ENCODE assay signal across 8 mouse cellular contexts in genomic region chr8:106507761-106508331, GRCm38 (mm10). TPM values are rescaled to one million over a fixed set of nuclear protein-coding genes. Genes with fewer than 3 reads are reported as not detected.
DNase-seq lines count a peak whose midpoint lies in the region; ATAC-seq and TF ChIP-seq lines count a peak whose summit lies in the region.

No protein-coding gene starts in this region.

- no peaks in the 10 kb centered on the region for H3K9me3 ChIP-seq in heart, embryonic 12.5 days (replicated peaks)
- no peaks in the 10 kb centered on the region for H3K9me3 ChIP-seq in limb, embryonic 10.5 days (replicated peaks)
- no peaks in the 10 kb centered on the region for H3K9me3 ChIP-seq in midbrain, embryonic 10.5 days (replicated peaks)
- H3K9me3 ChIP-seq in stomach, embryonic 16.5 days (replicated peaks; ENCODE audit: control insufficient read depth, low read length): no peaks in the 10 kb centered on the region

- H3K36me3 ChIP-seq in heart, embryonic 12.5 days: no peaks in the 10 kb centered on the region
- no peaks in the 10 kb centered on the region for H3K36me3 ChIP-seq in limb, embryonic 10.5 days
- no peaks in the 10 kb centered on the region for H3K36me3 ChIP-seq in midbrain, embryonic 10.5 days
- H3K36me3 ChIP-seq in stomach, embryonic 16.5 days (ENCODE audit: control insufficient read depth, insufficient read depth, low read length): no peaks in the 10 kb centered on the region

- peaks cover 37% of the 10 kb centered on the region for H3K4me1 ChIP-seq in heart, embryonic 12.5 days (replicated peaks)
- H3K4me1 ChIP-seq in limb, embryonic 10.5 days: peaks cover 63% of the 10 kb centered on the region
- peaks cover 42% of the 10 kb centered on the region for H3K4me1 ChIP-seq in midbrain, embryonic 10.5 days
- peaks cover 25% of the 10 kb centered on the region for H3K4me1 ChIP-seq in stomach, embryonic 16.5 days (ENCODE audit: control insufficient read depth, insufficient read depth, low read length)

- no peak overlapping the region for H3K27ac ChIP-seq in layer of hippocampus, adult 2 months
- H3K27ac ChIP-seq in heart, embryonic 12.5 days (ENCODE audit: poor library complexity, severe bottlenecking): peak overlapping the region; percentile 66
- H3K27ac ChIP-seq in limb, embryonic 10.5 days: peak overlapping the region; percentile 84
- H3K27ac ChIP-seq in midbrain, embryonic 10.5 days (replicated peaks): peak overlapping the region; percentile 53
- peak overlapping the region; percentile 71 for H3K27ac ChIP-seq in stomach, embryonic 16.5 days (ENCODE audit: low read length)

- peak overlapping the region; percentile 55 for H3K9ac ChIP-seq in heart, embryonic 12.5 days
- H3K9ac ChIP-seq in stomach, embryonic 16.5 days (ENCODE audit: low read length): peak overlapping the region; percentile 67

- no peak for DNase-seq in layer of hippocampus, adult 2 months (ENCODE audit: low spot score in 2 of 2)
- no peak for DNase-seq in layer of hippocampus, adult 18-20 months (ENCODE audit: low spot score in 2 of 2)
- peak; percentile 1 for DNase-seq in cerebellum, adult 9-10 months
- peak; percentile 87 for DNase-seq in limb, embryonic 10.5 days (ENCODE audit: low spot score)
- DNase-seq in midbrain, embryonic 10.5 days (ENCODE audit: low spot score): peak; percentile 63
- DNase-seq in ovary, adult 18-20 months (ENCODE audit: low spot score): no peak

- 0 out of 2 replicates have a peak, but pooled peaks cover 6% of the 10 kb centered on the region for H3K27me3 ChIP-seq in heart, embryonic 12.5 days (replicated peaks)
- H3K27me3 ChIP-seq in limb, embryonic 10.5 days (ENCODE audit: low read depth, poor library complexity, severe bottlenecking): peaks cover 31% of the 10 kb centered on the region
- H3K27me3 ChIP-seq in midbrain, embryonic 10.5 days (ENCODE audit: low read depth, poor library complexity, severe bottlenecking): peaks cover 78% of the 10 kb centered on the region
- no peaks in the 10 kb centered on the region for H3K27me3 ChIP-seq in stomach, embryonic 16.5 days (ENCODE audit: control insufficient read depth, insufficient read depth, low read length)

- H3K4me2 ChIP-seq in heart, embryonic 12.5 days: peak overlapping the region; percentile 74
- H3K4me2 ChIP-seq in stomach, embryonic 16.5 days (ENCODE audit: low read depth, low read length): peak overlapping the region; percentile 62

- no peak for TF ChIP-seq CTCF in layer of hippocampus, adult 2 months (conservative IDR thresholded peaks at IDR 0.05)

- ATAC-seq in heart, embryonic 12.5 days (ENCODE audit: insufficient number of reproducible peaks, low FRiP score): peak; percentile 49; the same call in 1 of the 2 replicates
- ATAC-seq in stomach, embryonic 16.5 days (ENCODE audit: insufficient read depth, low FRiP score): peak; percentile 68; the same call in 1 of the 2 replicates

- WGBS in heart, embryonic 12.5 days: under 1% methylated on average over 30 of the region's 30 CpGs
- 1% methylated on average over 30 of the region's 30 CpGs for WGBS in limb, embryonic 10.5 days
- under 1% methylated on average over 30 of the region's 30 CpGs for WGBS in midbrain, embryonic 10.5 days
- WGBS in stomach, embryonic 16.5 days: 3% methylated on average over 30 of the region's 30 CpGs

- H3K4me3 ChIP-seq in layer of hippocampus, adult 2 months: peak overlapping the region; percentile 43
- peak overlapping the region; percentile 50 for H3K4me3 ChIP-seq in heart, embryonic 12.5 days
- H3K4me3 ChIP-seq in limb, embryonic 10.5 days: peak overlapping the region; percentile 49
- H3K4me3 ChIP-seq in midbrain, embryonic 10.5 days: peak overlapping the region; percentile 58
- H3K4me3 ChIP-seq in stomach, embryonic 16.5 days (replicated peaks; ENCODE audit: low read length): peak overlapping the region; percentile 31

RNA-seq across cellular contexts. Expression of gene Cdh3, which starts 2.8 kb away (rescaled TPM):
- total RNA-seq in layer of hippocampus, adult 2 months (2021): not detected
- under 1 TPM in 1 of 2 experiments, not detected in 1; 0.25 TPM for total RNA-seq in layer of hippocampus, adult 18-20 months (2021)
- polyA plus RNA-seq in heart, embryonic 12.5 days (2016; fragmentation: Nextera tagmentation; extraction: Ambion mirVana): 39.9 and 41.0 TPM in 2 replicates
- polyA plus RNA-seq in limb, embryonic 10.5 days (2016; fragmentation: Nextera tagmentation; extraction: Ambion mirVana): 29.7 and 34.5 TPM in 2 replicates
- 2.4 and 3.6 TPM in 2 replicates for polyA plus RNA-seq in midbrain, embryonic 10.5 days (2016; fragmentation: Nextera tagmentation; extraction: Ambion mirVana)
- 16.7 and 16.8 TPM in 2 replicates for polyA plus RNA-seq in stomach, embryonic 16.5 days (2015; fragmentation: Nextera tagmentation; extraction: Ambion mirVana)

RNA-seq across cellular contexts. Expression of gene 6030452D12Rik, which starts 7.5 kb away (rescaled TPM):
- not detected for total RNA-seq in layer of hippocampus, adult 2 months (2021)
- total RNA-seq in layer of hippocampus, adult 18-20 months (2021): not detected
- not detected in 2 replicates for polyA plus RNA-seq in heart, embryonic 12.5 days (2016; fragmentation: Nextera tagmentation; extraction: Ambion mirVana)
- polyA plus RNA-seq in limb, embryonic 10.5 days (2016; fragmentation: Nextera tagmentation; extraction: Ambion mirVana): not detected in 2 replicates
- polyA plus RNA-seq in midbrain, embryonic 10.5 days (2016; fragmentation: Nextera tagmentation; extraction: Ambion mirVana): not detected in 2 replicates
- polyA plus RNA-seq in stomach, embryonic 16.5 days (2015; fragmentation: Nextera tagmentation; extraction: Ambion mirVana): not detected in 2 replicates

Comparison
In these comparisons a context has a peak if more than half of its experiments do, and no peak if none do; other contexts are left out.
1. DNase-seq: peak in cerebellum, adult 9-10 months (single experiment), limb, embryonic 10.5 days (single experiment) and midbrain, embryonic 10.5 days (single experiment); none in layer of hippocampus, adult 2 months (0 of 2), layer of hippocampus, adult 18-20 months (0 of 2) and ovary, adult 18-20 months (single experiment).
2. Peak in every context shown above with its lines, with median percentiles within 50 percentile points of each other: H3K4me3 ChIP-seq.